Mouse (Mus musculus) intestine, embryonic 15.5 days (tissue): Measurements from ENCODE around the gene Adap1. TPM values are rescaled to one million over a fixed set of nuclear protein-coding genes. Genes with fewer than 3 reads are reported as not detected.

Source experiments
- ATAC-seq: fragments of 200-750 bp; cut with Nextera tagmentation; 2 replicates; pipeline ENCODE4 v1.8.0; 2017; ENCODE audit warnings: moderate TSS enrichment, moderate library complexity
- H3K27ac ChIP-seq: fragments of 300-500 bp; sonication (generic); 2 replicates; pipeline ENCODE4 v1.5.1; 2015; ENCODE audit warnings: mild to moderate bottlenecking, inconsistent platforms
- H3K27me3 ChIP-seq: fragments of 300-500 bp; sonication (generic); replicated peaks from 2 replicates; pipeline ENCODE4 v1.6.1; 2015; ENCODE audit warnings: inconsistent platforms
- H3K36me3 ChIP-seq: fragments of 300-500 bp; sonication (generic); 2 replicates; pipeline ENCODE4 v1.6.1; 2015; ENCODE audit warnings: inconsistent platforms
- H3K4me1 ChIP-seq: fragments of 300-500 bp; sonication (generic); replicated peaks from 2 replicates; pipeline ENCODE4 v1.6.1; 2015; ENCODE audit warnings: inconsistent platforms
- H3K4me2 ChIP-seq: fragments of 300-500 bp; sonication (generic); replicated peaks from 2 replicates; pipeline ENCODE4 v1.6.1; 2015; ENCODE audit warnings: mild to moderate bottlenecking, inconsistent platforms
- H3K4me3 ChIP-seq: fragments of 300-500 bp; sonication (generic); replicated peaks from 2 replicates; pipeline ENCODE4 v1.5.1; 2015; ENCODE audit warnings: inconsistent platforms
- H3K9ac ChIP-seq: fragments of 300-500 bp; sonication (generic); 2 replicates; pipeline ENCODE4 v1.6.1; 2015; ENCODE audit warnings: inconsistent platforms
- H3K9me3 ChIP-seq: fragments of 300-500 bp; sonication (generic); 2 replicates; pipeline ENCODE4 v1.6.1; 2016; ENCODE audit warnings: inconsistent platforms
- WGBS: fragments of 180-500 bp; shearing (Covaris S2); methylation state at CpG from one replicate; pipeline ENCODE4 v1.1.7; 2015; 5-methylcytosine and 5-hydroxymethylcytosine counted together
- polyA plus RNA-seq: library from polyadenylated mRNA; unstranded; fragments of >200 nt; fragmentation: Nextera tagmentation; extraction: Ambion mirVana; gene quantifications from 2 replicates; pipeline ENCODE4 v1.2.1, GENCODE M21; 2015

Gene Adap1
- 20.1 and 20.5 TPM in 2 replicates for polyA plus RNA-seq

DNA sequence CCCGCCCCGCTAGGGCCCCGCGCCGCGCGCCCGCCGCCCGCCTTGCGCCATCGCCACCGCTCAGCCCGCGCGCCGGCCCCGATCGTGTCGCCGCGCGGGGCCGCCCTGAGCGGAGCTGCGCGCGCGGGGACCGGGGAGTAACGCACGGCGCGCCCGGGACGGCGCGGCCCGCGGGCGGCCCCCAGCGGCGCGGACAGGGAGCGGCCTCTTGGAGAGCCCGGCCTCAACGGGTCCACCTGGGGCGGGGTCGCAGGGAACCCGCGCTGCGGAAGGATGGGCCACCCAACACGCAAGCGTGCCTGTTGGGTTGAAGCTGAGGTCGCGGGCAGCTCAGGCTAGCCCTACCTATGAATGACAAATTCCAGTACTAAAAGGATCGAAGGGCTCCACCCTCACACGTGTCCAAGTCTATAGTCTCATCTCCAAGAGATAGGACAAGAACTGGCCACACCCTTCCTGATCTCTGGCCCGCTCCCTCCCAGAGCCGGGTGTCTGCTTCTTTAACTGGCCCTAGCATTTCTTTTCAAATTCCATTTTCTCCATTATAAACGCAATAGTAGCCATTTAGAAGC lies at the start of gene Adap1:
TSS of gene Adap1 (minus strand) at position 228 of the 572 bp plus-strand sequence.
- H3K36me3 ChIP-seq: no peaks in the 10 kb centered on the region
- peak within 1 kb of the TSS; percentile 82 for H3K9ac ChIP-seq
- peaks cover 23% of the 10 kb centered on the region for H3K27me3 ChIP-seq
- 2% methylated on average over 61 of the region's 61 CpGs for WGBS
- peak within 1 kb of the TSS; percentile 70 for H3K4me3 ChIP-seq
- H3K9me3 ChIP-seq: no peaks in the 10 kb centered on the region
- peak; percentile 91 for ATAC-seq
- H3K27ac ChIP-seq: peak within 1 kb of the TSS; percentile 13; the same call in 1 of the 2 replicates
- peaks cover 16% of the 10 kb centered on the region for H3K4me1 ChIP-seq
- H3K4me2 ChIP-seq: peak within 1 kb of the TSS; percentile 94

DNA sequence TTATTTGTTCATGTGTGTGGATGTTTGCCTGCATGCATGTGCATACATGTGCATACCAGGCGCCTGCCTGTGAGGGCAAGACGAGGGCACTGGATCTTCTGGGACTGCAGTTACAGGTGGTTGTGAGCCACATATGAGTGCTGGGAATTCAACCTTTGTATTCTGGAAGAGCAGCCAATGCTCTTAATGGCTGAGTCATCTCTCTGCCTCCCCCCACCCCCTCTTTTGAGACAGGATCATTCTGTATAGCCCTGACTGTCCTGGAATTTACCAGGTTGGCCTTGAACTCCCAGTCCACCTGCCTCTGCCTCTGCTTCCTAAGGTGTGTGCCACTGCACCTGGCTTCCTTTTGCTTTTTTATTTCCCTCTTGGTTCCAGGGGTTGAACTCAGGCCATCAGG lies 49.4 kb upstream of the Adap1 start:
- Histone ChIP-seq H3K4me3 (no peak overlapping the region), H3K4me2 (no peak overlapping the region), H3K27ac (no peak overlapping the region), H3K36me3 (no peaks in the 10 kb centered on the region), H3K4me1 (peaks cover 41% of the 10 kb centered on the region), H3K9me3 (no peaks in the 10 kb centered on the region), H3K27me3 (no peaks in the 10 kb centered on the region), H3K9ac (no peak overlapping the region)
- ATAC-seq: no peak
- WGBS: 84% methylated on average over 2 of the region's 2 CpGs

DNA sequence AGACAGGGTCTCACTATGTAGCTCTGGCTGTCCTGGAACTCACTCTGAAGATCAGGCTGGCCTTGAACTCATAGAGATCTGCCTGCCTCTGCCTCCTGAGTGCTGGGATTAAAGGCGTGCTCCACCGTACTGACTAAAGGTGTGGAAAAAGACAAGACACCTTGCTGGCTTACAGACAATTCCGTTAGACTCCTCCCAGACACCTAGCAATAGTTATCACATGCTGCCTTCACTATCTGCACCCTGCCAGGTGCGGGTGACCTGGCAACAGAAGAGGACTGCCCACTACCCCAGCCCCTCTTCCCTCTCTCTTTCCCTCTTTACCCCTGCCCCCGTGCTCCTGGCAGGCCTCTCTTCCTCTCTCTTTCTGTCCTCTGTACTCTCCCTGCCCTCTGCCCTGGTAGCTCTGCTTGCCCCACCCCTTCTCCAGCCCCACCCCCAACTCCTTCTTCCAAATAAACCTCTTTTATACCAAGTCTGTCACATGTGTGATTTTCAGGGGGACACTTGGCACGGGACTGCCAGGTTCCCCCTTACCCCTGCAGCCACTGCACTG lies 48.5 kb upstream of the Adap1 start:
- Histone ChIP-seq H3K27ac (no peak overlapping the region), H3K36me3 (no peaks in the 10 kb centered on the region), H3K4me2 (no peak overlapping the region), H3K9me3 (no peaks in the 10 kb centered on the region), H3K9ac (no peak overlapping the region), H3K4me3 (no peak overlapping the region), H3K27me3 (no peaks in the 10 kb centered on the region), H3K4me1 (peaks cover 33% of the 10 kb centered on the region)
- ATAC-seq: no peak
- 68% methylated on average over 6 of the region's 6 CpGs for WGBS

DNA sequence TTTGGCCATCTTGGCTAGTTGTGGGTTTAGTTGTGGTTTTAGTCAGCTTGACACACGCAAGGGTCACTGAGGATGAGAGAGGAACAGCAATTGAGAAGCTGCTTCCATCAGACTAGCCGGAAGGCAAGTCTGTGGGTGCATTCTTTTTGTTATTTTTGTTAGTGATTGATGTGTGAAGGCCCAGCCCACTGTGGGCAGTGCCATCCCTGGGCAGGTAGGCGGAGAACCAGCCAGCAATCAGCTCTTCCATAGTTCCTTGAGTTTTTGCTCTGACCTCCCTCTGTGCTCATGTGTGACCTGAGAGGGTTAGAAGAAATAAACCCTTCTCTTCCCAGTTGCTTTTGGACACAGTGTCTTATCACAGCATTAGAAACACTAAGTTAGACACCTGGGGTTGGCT lies 47.7 kb upstream of the Adap1 start:
- Histone ChIP-seq H3K36me3 (no peaks in the 10 kb centered on the region), H3K27ac (no peak overlapping the region), H3K9me3 (no peaks in the 10 kb centered on the region), H3K4me3 (no peak overlapping the region), H3K4me2 (no peak overlapping the region), H3K27me3 (no peaks in the 10 kb centered on the region), H3K4me1 (peaks cover 27% of the 10 kb centered on the region), H3K9ac (no peak overlapping the region)
- 74% methylated on average over 3 of the region's 3 CpGs for WGBS
- ATAC-seq: no peak

DNA sequence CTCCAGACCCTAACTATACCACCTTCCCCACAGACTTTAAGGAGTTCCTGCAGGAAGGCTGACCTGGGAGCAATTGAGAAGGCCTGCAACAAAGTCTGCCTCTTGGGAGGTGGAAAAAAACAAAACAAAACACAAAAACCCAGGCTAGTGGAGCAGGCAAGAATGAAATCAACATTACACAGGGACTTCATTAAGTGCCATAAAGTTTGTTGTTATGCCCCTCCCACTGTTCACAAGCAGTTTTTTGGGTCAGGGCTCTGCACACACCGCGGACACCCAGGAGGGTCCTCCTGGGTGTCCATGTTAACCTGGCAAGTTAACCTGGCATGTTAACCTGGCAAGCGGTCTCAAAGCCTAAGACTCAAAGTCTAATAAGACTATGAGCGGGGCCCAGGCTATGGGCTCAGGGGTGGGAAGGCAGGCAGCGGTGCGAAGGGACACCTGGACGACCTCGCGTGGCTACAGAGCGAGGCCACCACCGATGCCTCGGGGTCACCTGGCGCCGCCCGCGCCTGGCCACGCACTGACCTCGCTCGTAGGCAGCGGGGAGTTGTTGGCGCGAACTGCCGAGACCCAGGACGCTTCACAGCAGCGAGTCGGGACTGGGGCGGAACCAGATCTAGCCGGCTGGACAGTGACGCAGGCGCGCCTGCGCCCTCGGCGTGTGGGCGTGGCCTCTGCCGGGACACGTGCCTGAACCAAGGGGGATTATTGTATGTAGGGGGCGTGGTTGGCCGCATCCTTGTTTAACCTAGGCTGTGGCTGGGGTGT lies 46.4 kb upstream of the Adap1 start:
- no peaks in the 10 kb centered on the region for H3K36me3 ChIP-seq
- peaks cover 16% of the 10 kb centered on the region; the same call in 1 of the 2 replicates for H3K4me1 ChIP-seq
- H3K4me3 ChIP-seq: peak overlapping the region; percentile 63
- H3K27me3 ChIP-seq: no peaks in the 10 kb centered on the region
- H3K4me2 ChIP-seq: peak overlapping the region; percentile 80
- H3K9me3 ChIP-seq: no peaks in the 10 kb centered on the region
- H3K27ac ChIP-seq: peak overlapping the region; percentile 81
- peak overlapping the region; percentile 93 for H3K9ac ChIP-seq
- peak; percentile 95 for ATAC-seq
- WGBS: 1% methylated on average over 39 of the region's 39 CpGs

DNA sequence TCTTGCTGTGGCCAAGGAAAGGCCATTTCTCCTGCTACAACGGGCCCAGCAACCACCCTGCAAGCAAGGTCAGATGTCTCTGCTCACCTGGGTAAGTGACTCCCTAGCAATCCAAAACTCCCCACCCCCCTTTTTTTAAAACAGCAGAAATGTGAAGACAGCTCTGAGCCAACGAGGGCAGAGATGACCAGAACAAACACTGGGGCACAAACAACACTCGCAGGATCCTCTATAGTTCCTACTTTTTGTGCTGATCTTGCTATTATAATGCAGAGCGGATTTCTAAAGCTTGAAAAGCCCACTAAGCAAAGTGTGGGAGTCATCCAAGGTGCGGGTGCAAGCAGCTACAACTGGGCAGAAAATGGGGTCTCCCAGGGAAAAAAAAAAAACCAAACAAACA lies 45.7 kb upstream of the Adap1 start:
- Histone ChIP-seq H3K4me3 (peak overlapping the region; percentile 63), H3K27ac (no peak overlapping the region), H3K27me3 (no peaks in the 10 kb centered on the region), H3K4me2 (peak overlapping the region; percentile 80), H3K4me1 (peaks cover 16% of the 10 kb centered on the region; the same call in 1 of the 2 replicates), H3K9me3 (no peaks in the 10 kb centered on the region), H3K36me3 (no peaks in the 10 kb centered on the region), H3K9ac (peak overlapping the region; percentile 93; the same call in 1 of the 2 replicates)
- no peak for ATAC-seq
- WGBS: 59% methylated on average over 5 of the region's 5 CpGs

DNA sequence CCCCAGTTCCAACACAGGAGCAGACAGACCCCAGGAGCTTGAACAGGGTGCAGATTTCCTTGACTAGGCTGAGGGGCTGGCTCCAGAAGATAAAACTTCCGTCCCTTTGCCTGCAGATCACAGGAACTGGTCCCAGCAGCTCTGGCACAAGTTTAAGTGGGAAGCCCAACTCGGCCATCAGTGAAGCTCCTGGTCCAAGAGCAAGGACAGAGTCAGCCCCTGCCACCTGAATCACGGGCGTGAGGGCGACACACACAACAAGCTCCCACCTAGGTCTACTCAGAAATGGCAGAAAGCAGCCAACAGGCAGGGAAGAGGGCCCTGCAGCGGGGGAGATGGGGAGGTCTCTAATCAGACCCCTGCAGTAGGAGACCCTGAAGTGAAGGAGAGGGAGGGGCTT lies 44.9 kb upstream of the Adap1 start:
- no peak for ATAC-seq
- 84% methylated on average over 6 of the region's 6 CpGs for WGBS
- H3K4me2 ChIP-seq: no peak overlapping the region

DNA sequence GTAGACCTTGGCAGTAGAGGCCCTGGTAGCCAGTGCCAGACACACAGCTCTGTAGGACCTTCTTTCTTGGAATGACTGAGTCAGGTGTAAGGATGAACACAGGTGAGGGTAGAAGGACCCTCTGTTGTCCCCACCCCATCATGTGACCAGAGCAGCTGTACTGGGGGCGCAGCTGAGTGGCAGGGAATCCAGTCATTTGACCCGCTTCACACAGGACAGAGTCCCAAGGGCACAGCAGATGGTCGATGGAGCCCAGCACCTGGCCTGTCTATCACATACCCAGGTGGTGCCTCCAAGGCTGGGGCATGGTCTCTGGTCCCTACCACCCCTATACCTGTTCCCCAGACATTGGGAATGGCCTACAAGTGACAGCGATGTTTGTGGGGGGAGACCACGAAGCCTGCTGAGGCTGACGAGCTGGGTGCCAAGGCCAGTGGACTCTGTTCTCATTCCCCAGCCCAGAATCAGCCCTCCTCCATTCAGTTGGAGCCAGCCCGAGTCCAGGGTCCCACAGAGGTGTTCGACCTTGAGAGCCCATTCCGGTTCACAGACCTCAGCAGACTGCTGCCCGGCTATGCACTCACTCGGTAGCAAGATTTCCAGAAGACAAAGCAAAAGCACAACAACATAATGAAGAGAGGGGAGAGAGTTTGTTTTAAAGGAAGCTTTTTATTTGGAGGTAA lies 43.4 kb upstream of the Adap1 start:
- H3K9me3 ChIP-seq: no peaks in the 10 kb centered on the region
- H3K36me3 ChIP-seq: no peaks in the 10 kb centered on the region
- H3K4me3 ChIP-seq: no peak overlapping the region
- 82% methylated on average over 11 of the region's 11 CpGs for WGBS
- H3K4me1 ChIP-seq: peaks cover 26% of the 10 kb centered on the region
- ATAC-seq: no peak
- H3K4me2 ChIP-seq: no peak overlapping the region
- H3K27ac ChIP-seq: no peak overlapping the region
- H3K27me3 ChIP-seq: no peaks in the 10 kb centered on the region
- H3K9ac ChIP-seq: no peak overlapping the region

More for the DNA sequence above, 44.9 kb upstream of the Adap1 start:
- H3K4me1 ChIP-seq: peaks cover 17% of the 10 kb centered on the region
- H3K36me3 ChIP-seq: no peaks in the 10 kb centered on the region
- no peak overlapping the region for H3K27ac ChIP-seq
- no peaks in the 10 kb centered on the region for H3K9me3 ChIP-seq
- H3K27me3 ChIP-seq: no peaks in the 10 kb centered on the region
- no peak overlapping the region for H3K4me3 ChIP-seq
- no peak overlapping the region for H3K9ac ChIP-seq

DNA sequence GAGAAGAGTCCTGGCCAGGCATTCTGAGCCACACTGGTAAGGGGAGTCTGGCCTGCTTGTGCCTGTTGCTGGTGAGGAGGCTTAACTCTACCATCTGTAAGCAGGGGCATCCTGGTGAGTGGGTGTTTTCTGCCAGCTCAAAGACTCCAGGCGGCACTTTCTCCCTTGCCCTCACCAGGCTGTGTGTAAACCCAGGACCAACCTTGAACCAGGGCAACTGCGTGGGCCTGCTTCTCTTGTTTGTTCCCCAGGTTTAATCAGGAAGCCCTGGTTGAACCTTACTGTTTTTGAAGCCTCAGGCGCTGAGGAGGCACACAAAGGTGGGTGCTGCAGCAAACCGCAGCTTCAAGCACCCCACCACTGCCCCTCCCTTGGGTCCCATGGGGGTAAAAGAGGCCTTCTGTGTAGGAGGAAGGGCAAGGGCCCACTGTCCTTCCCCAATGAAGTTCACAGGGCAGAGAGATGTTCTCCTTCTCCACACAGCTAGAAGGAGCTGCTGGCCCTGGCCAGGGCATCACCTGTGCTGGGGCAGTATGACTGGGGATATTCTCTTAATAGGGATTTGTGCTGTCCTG lies 42.5 kb upstream of the Adap1 start:
- no peak overlapping the region for H3K27ac ChIP-seq
- 83% methylated on average over 4 of the region's 4 CpGs for WGBS

DNA sequence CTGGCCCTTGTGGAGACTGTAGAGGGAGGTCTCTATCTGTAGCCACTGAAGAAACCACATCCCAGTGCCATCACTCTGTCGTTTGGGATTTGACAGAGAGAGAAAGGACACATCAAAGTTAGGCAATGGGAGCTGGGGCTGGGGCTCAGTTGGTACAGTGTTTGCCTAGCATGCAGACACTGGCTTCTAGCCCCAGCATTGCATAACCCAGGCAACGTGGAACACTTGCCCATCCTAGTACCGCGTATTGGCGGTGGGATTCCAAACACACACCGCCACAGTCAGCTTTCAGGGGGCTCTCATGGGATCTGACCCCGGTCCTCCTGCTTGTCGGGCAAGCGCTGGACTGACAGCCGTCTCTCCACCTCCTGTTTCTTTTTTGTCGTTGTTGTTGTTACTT lies 41.1 kb upstream of the Adap1 start:
- H3K9ac ChIP-seq: no peak overlapping the region
- no peaks in the 10 kb centered on the region for H3K36me3 ChIP-seq
- no peak overlapping the region for H3K4me2 ChIP-seq
- H3K4me1 ChIP-seq: peaks cover 15% of the 10 kb centered on the region
- WGBS: 78% methylated on average over 11 of the region's 11 CpGs
- H3K4me3 ChIP-seq: no peak overlapping the region
- no peak overlapping the region for H3K27ac ChIP-seq
- no peaks in the 10 kb centered on the region for H3K9me3 ChIP-seq
- no peaks in the 10 kb centered on the region for H3K27me3 ChIP-seq
- no peak for ATAC-seq

More for the DNA sequence above, 42.5 kb upstream of the Adap1 start:
- no peaks in the 10 kb centered on the region for H3K27me3 ChIP-seq
- H3K9ac ChIP-seq: no peak overlapping the region; the same call in 1 of the 2 replicates
- ATAC-seq: no peak
- H3K4me2 ChIP-seq: no peak overlapping the region
- no peaks in the 10 kb centered on the region for H3K36me3 ChIP-seq
- H3K4me1 ChIP-seq: peaks cover 24% of the 10 kb centered on the region
- no peak overlapping the region for H3K4me3 ChIP-seq
- no peaks in the 10 kb centered on the region for H3K9me3 ChIP-seq

DNA sequence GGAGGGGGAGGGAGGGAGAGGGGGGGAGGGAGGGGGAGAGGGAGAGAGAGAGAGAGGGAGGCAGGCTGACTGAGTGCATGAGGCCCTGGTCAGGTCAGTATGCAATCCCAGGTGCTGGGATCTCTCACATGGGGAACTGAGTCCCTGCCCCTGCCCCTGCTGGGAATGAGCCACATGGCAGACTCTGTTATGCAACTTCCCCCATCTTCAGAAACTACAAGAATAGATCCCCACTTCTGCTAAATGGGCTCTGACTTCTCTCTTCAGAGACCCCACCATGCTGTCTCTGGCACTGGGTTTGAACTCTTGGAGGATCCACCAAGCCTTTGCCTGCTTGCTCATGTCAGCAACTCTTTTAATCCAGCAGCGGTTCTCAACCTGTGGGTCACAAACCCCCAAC lies 40.4 kb upstream of the Adap1 start:
- Histone ChIP-seq H3K4me2 (no peak overlapping the region), H3K9ac (no peak overlapping the region), H3K27me3 (no peaks in the 10 kb centered on the region), H3K4me1 (peaks cover 12% of the 10 kb centered on the region), H3K9me3 (no peaks in the 10 kb centered on the region), H3K27ac (no peak overlapping the region), H3K4me3 (no peak overlapping the region), H3K36me3 (no peaks in the 10 kb centered on the region)
- no peak for ATAC-seq
- 77% methylated on average over 1 of the region's 1 CpGs for WGBS
